Mouse (Mus musculus): Measurements from ENCODE around the gene Gpc6.

Gene Gpc6

GRCm38 (mm10) chr14:117871268-117871667 is 946.2 kb downstream of the Gpc6 start:
- no peak for DNase-seq (ENCODE audit: low spot score)

- no peak for DNase-seq (ENCODE audit: low spot score)
Observed at GRCm38 (mm10) chr14:117879313-117879712, 954.2 kb downstream of the Gpc6 start.

- DNase-seq (ENCODE audit: low spot score) = no peak
Observed at GRCm38 (mm10) chr14:117881112-117881511, 956.0 kb downstream of the Gpc6 start.

GRCm38 (mm10) chr14:117882222-117882621 is 957.1 kb downstream of the Gpc6 start:
- peak; percentile 26 for DNase-seq (ENCODE audit: low spot score)

- DNase-seq (ENCODE audit: low spot score) = no peak
Observed at GRCm38 (mm10) chr14:117889653-117890052, 964.5 kb downstream of the Gpc6 start.

DNA sequence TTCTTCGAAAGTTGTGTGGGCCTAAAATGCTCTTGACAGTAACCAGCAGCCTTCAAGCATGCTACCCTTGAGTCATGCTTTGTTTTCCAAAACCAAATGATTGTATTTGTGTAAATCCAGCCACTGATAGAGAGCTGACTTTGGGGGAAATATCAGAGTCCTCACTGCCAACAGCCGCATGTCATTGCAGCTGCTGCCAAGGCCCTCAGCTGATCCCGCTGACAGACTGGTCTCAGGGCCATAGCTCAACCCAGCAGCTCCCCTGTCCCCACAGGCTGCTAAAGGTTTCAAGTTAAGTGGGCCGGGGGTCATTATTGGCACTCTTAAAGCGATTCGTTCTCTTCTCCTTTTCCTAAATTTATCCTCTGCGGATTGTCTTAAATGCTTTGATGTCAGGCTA is 966.3 kb downstream of the Gpc6 start:
- DNase-seq (ENCODE audit: low spot score) = no peak

GRCm38 (mm10) chr14:117892026-117892425 is 966.9 kb downstream of the Gpc6 start:
- DNase-seq (ENCODE audit: low spot score) = peak; percentile 38

- no peak for DNase-seq (ENCODE audit: low spot score)
Observed at GRCm38 (mm10) chr14:117894869-117895538, 969.9 kb downstream of the Gpc6 start.

DNA sequence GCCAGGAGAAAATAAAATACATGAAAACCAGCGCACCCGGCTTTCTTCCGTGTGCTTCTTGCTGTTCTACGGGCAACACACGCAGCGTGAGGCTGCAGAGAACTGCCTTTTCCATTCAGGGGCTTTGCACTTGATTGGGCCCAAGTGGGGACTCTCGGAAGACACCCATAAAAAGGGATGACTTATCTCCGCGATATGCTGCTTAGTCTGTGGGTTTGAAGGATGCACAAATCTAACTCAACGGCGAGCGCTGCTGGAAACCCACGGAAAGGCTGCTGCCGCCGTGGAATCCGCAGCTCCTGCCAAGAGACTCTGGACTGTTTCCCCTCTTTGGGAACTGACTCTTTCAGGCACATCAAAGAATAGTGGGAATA is 970.4 kb downstream of the Gpc6 start:
- no peak for DNase-seq (ENCODE audit: low spot score)

GRCm38 (mm10) chr14:117904300-117904699 is 979.2 kb downstream of the Gpc6 start:
- DNase-seq (ENCODE audit: low spot score) = no peak

DNA sequence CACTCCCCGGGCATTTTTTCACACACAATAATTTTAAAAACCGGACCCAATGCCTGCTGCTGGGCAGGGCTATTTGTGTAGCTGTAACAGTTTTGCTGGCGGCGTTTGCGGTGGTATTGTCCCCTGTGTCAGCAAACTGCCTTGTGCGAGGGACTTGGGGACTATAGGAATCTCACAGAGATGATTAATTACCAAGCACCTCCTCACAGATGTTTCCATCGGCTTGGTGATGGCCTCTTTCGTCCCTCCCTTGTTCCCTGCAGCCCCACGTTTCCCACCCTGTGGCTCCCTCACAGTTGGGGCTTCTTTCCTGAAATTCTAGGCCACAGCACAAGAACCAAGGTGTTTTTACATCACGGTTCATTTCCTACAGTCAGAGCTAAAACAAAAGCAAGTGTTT is 980.6 kb downstream of the Gpc6 start:
- no peak for DNase-seq (ENCODE audit: low spot score)

- DNase-seq (ENCODE audit: low spot score) = no peak
Observed at GRCm38 (mm10) chr14:117906361-117906760, 981.2 kb downstream of the Gpc6 start.

DNA sequence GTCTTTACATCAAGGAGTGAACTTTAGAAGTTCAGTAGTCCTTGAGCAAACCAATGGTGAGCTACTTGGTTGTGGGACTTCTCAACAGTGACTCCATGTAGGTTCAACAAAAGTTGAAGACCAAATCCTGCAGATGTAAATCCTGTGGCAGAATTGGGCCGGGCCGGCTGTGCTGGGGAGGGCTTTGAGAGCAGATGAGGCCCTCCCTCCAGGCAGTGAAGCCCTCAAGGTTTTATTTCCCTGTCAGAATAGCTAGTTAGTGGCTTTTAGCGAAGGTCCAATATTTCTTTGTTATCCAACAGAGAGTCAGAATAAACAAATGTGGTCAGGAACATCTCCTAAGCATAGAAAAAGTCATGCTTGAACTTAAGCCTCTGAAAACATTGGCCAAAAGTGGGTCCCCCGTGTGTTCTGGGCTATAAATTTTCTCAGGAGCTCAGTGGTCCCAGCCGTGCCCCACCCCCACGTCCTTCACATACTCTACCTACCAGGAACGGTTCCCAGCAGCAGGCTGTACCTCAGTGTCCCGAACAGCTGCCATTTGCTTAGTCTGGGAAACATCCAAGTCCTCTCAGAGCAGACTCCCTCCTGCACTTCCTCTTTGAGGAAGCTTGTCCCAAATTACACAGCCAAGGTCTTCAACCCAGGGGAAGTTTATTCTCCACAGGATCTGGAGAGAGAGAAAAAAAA is 983.3 kb downstream of the Gpc6 start:
- no peak for DNase-seq (ENCODE audit: low spot score)

- DNase-seq (ENCODE audit: low spot score) = no peak
Observed at GRCm38 (mm10) chr14:117909046-117909445, 983.9 kb downstream of the Gpc6 start.

DNA sequence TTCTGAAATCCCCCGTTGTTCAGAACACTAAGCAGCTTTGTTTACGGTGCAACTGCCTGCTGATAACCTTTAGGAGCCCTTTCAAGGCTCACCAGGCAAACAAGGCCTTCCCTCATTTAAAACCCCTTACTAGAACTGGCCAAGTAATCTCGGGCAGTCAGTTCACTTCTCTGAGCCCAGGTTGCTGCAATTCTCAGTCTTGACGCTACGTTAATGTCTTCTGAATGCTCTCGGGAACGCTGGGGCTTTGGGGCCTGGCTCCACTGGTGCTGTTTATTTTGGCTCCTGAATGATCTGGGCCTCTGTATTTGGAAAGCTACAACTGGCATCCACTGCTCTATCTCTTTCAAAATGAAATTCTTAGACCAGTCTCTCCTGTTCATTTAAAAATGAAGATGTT is 985.2 kb downstream of the Gpc6 start:
- no peak for DNase-seq (ENCODE audit: low spot score)

DNA sequence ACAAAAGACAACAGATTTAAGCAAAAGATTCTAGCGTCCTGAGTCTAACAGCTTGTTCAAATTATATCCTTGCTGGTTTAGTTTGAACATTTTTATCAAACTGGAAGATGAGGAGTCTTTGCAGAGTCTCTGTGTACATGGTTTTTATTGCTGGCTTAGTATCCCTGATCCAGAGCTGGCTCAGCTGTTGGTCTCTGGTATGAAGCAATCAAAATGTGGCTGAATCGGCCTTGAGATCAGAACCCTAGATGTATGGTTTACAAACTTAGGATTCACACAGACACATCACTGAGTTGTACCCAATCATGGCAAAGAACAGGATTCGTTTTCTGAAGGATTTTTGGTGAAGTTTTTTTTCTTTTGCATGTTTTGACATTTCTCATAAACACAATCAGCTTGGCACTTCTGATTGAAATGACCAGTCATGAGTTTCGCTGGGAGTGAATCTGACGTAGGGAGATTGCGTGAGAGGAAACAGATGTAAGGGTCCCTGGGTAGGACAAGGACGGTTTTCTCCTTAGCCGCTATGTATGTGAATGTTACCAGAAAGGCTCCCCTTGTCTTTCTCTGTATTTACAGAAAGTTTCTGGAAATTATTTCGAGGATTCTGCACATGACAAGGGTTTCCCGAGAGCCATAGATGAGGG is 987.6 kb downstream of the Gpc6 start:
- DNase-seq (ENCODE audit: low spot score) = no peak

- DNase-seq (ENCODE audit: low spot score) = no peak
Observed at GRCm38 (mm10) chr14:117916577-117916976, 991.5 kb downstream of the Gpc6 start.

GRCm38 (mm10) chr14:117918724-117919123 is 993.6 kb downstream of the Gpc6 start:
- no peak for DNase-seq (ENCODE audit: low spot score)

DNA sequence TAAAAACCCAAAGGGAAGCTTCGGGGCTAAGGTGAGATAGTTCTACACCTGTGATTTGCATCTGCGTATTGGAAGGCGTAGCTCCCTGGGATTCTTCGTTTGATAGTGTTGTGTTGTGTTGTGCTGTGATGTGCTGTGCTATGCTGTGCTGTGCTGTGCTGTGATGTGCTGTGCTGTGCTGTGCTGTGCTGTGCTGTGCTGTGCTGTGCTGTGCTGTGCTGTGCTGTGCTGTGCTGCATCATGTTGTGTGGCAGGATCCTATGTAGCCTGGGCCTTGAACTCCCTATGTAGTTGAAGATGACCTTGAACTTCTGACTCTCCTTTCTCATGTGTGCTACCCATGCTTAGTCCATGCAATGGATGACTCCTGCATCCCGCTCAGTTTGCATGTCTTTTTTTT is 994.5 kb downstream of the Gpc6 start:
- no peak for DNase-seq (ENCODE audit: low spot score)

GRCm38 (mm10) chr14:117921393-117922014 is 996.4 kb downstream of the Gpc6 start:
- no peak for DNase-seq (ENCODE audit: low spot score)

DNA sequence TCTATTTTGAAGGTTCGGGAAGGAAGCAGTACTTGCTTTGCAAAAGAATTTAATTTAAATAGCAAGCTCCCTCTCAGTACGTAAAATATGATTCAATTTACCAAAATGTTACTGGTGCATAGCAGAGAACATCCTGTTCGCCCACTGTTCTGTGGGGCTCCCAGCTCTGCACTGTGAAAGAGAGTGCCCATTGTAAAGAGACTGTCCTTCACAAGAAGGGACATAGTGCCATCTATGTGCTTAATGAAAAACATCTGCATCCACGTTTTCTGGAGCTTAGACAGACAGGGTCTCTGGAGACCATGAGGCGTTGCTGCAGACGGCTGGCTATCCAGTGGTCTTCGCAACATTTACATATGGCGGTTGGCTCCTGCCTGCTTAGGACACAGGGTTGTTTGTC is 998.6 kb downstream of the Gpc6 start:
- no peak for DNase-seq (ENCODE audit: low spot score)

DNA sequence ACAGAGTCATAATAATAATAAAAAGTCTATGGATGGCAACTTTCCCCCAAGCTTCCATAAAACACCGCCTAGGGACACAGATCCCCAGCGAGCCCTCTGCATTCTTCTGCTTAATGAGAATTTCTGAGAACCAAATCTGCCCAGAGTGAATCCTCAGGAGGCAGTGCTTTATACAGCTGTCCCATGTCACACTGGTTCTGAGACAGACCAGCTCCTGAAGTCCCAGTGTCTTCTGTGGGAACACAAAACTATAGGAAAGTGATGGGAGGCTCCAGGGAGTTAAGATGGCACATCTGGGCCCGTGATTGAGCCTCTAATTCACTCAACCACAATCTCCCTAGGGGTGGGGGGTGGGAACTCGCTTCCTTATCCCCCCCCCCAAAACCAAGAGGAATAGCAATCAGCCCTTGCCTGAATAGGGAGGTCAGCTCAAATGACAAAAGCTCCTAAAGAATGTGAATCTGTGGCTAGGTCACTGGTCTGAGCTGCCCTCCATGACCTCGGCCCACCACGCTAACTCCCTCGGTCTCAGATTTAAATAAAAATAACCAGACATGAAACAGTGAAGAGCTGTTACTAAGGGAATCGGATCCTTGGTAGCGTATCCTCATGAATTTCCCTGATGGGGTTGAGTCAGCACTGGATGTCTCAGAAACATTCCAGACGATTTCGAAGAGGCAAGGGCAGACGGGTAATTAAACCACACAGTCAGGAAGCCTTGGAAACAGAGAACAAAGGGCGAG is 1005.2 kb downstream of the Gpc6 start:
- no peak for DNase-seq (ENCODE audit: low spot score)

Data from left cerebral cortex, adult 11 months (tissue).